Comparison of ENCODE assay signal across 8 mouse cellular contexts in the genomic region with DNA sequence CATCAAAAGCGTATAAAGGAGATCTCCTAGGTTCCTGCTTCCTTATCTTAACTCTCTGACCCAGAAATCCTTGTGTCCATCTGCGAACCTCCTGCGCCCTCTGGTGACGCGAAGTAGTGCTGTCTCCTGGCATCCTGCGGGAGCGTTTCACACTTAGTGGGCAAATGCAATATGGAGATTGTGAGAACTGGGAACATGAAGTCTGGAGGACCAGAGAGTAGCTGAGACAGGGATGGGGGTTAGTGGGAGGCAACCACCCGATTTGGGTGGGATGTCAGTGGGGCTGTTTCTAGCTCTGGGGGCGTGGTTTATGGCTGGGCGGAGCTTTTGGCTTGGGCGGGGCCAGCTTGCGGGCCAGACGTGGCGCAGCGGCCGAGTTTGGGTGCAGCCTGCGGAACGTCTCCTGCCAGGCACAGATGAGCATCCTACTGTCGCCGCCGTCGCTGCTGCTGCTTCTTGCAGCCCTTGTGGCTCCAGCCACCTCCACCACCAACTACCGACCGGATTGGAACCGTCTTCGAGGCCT. TPM values are rescaled to one million over a fixed set of nuclear protein-coding genes. Genes with fewer than 3 reads are reported as not detected.
A peak's percentile ranks its signal among the peaks of the same experiment; 100 is the strongest.
DNase-seq lines count a peak whose midpoint lies in the region; ATAC-seq lines count a peak whose summit lies in the region.

A gene (plus strand): TSS at position 156 of the 526 bp plus-strand sequence.

- no peaks in the 10 kb centered on the region for H3K9me3 ChIP-seq in hindbrain, embryonic 16.5 days (ENCODE audit: control insufficient read depth, low read length)

- H3K9ac ChIP-seq in hindbrain, embryonic 16.5 days (ENCODE audit: low read depth, low read length) = peak within 1 kb of the TSS; percentile 70

- no peaks in the 10 kb centered on the region for H3K79me2 ChIP-seq in macrophage (ENCODE audit: inconsistent target)

- ATAC-seq in hindbrain, embryonic 16.5 days = peak; percentile 88

- H3K4me3 ChIP-seq in hindbrain, embryonic 16.5 days (ENCODE audit: low read length) = peak within 1 kb of the TSS; percentile 56
- H3K4me3 ChIP-seq in macrophage (ENCODE audit: inconsistent target) = peak within 1 kb of the TSS; percentile 45

- no peaks in the 10 kb centered on the region; the same call in 1 of the 2 replicates for H3K27me3 ChIP-seq in hindbrain, embryonic 16.5 days (replicated peaks; ENCODE audit: control insufficient read depth, insufficient read depth, low read length)

- under 1% methylated on average over 23 of the region's 26 CpGs for WGBS in hindbrain, embryonic 16.5 days
- 2% methylated on average over 26 of the region's 26 CpGs for WGBS in macrophage (ENCODE audit: missing documents)

- peak within 1 kb of the TSS; percentile 72; the same call in 1 of the 2 replicates for H3K27ac ChIP-seq in hindbrain, embryonic 16.5 days (ENCODE audit: low read depth, low read length)
- H3K27ac ChIP-seq in macrophage = peak within 1 kb of the TSS; percentile 22; the same call in 1 of the 2 replicates

- DNase-seq in T-cell, adult 2 months (ENCODE audit: low spot score) = peak; percentile 59
- peak; percentile 93 to 97 for DNase-seq in cerebellum, postnatal 36 days
- DNase-seq in gastrocnemius, adult 18-20 months (ENCODE audit: low spot score) = peak; percentile 93
- DNase-seq in left cerebral cortex, adult 18-20 months (ENCODE audit: low spot score in 2 of 2) = peak; percentile 89 to 95
- peak; percentile 91 for DNase-seq in right cerebral cortex, adult 18-20 months
- peak; percentile 66 for DNase-seq in urinary bladder, postnatal 10 days (ENCODE audit: low spot score)

- no peaks in the 10 kb centered on the region for H3K36me3 ChIP-seq in hindbrain, embryonic 16.5 days (ENCODE audit: control insufficient read depth, insufficient read depth, low read length)
- H3K36me3 ChIP-seq in macrophage (ENCODE audit: inconsistent target) = no peaks in the 10 kb centered on the region

- H3K4me1 ChIP-seq in hindbrain, embryonic 16.5 days (ENCODE audit: control insufficient read depth, insufficient read depth, low read depth, low read length) = peaks cover 20% of the 10 kb centered on the region

- peak within 1 kb of the TSS; percentile 69 for H3K4me2 ChIP-seq in hindbrain, embryonic 16.5 days (ENCODE audit: low read length)

RNA-seq across cellular contexts. Expression of the gene that starts here (rescaled TPM):
- total RNA-seq in gastrocnemius, adult 18-20 months (2021) = 10 to 100 TPM in 1 of 2 experiments, 1 to 10 TPM in 1; 9.6 to 14.6 TPM
- 176 and 225 TPM in 2 replicates for polyA plus RNA-seq in hindbrain, embryonic 16.5 days (2015; fragmentation: Nextera tagmentation; extraction: Ambion mirVana)
- 100 to 1,000 TPM; 137 to 148 TPM for total RNA-seq in left cerebral cortex, adult 18-20 months (2021)
- total RNA-seq in macrophage (2018; cell fraction: chromatin; rRNA removed) = 10 to 100 TPM in 3 of 26 experiments, 1 to 10 TPM in 22, under 1 TPM in 1; 0.66 to 34.8 (median 4.2) TPM
- 10 to 100 TPM; 25.2 to 44.2 (median 33.8) TPM for total RNA-seq in macrophage (2018; cell fraction: cytosol; rRNA removed)
- total RNA-seq in macrophage (2018; cell fraction: nucleus; rRNA removed) = 10 to 100 TPM in 8 of 26 experiments, 1 to 10 TPM in 18; 3.2 to 17.6 (median 8.4) TPM
- 28.1 to 36.0 TPM (median 29.1 TPM) in 3 replicates for polyA plus RNA-seq in macrophage (2018)

Comparison
In these comparisons a context has a peak if more than half of its experiments do, and no peak if none do; other contexts are left out.
1. Peak in every context shown above with its lines: DNase-seq, ATAC-seq, H3K4me3 ChIP-seq and H3K27ac ChIP-seq.
2. RNA of the gene that starts here (total RNA-seq): 137 to 148 TPM in left cerebral cortex, adult 18-20 months; 9.6 to 14.6 TPM in gastrocnemius, adult 18-20 months; every median in the first group is over 4 times any median in the second.